Mouse (Mus musculus): ENCODE results near the gene Zswim3.

GRCm38 (mm10) chr2:164776801-164777200 lies 28.1 kb upstream of the Zswim3 start:
- TF ChIP-seq CTCF (IDR thresholded peaks at IDR 0.05; ENCODE audit: control insufficient read depth, insufficient read depth, insufficient replicate concordance, low read depth, low read length) (no peak), POLR2A (IDR thresholded peaks at IDR 0.05; ENCODE audit: control insufficient read depth, low read depth, low read length) (no peak)
